Mouse (Mus musculus) neural tube, embryonic 13.5 days (tissue): ENCODE results near the gene Kpna7. TPM values are rescaled to one million over a fixed set of nuclear protein-coding genes. Genes with fewer than 3 reads are reported as not detected.
A peak's percentile ranks its signal among the peaks of the same experiment; 100 is the strongest.
"Not testable (repeated sequence)": the region's sequence is repeated elsewhere in the genome, so short reads cannot be mapped to it uniquely, and the experiment has no call there.

ENCODE experiments used
- ATAC-seq: fragments of 200-750 bp; cut with Nextera tagmentation; 2 replicates; pipeline ENCODE4 v1.8.0; 2017; ENCODE audit warnings: low read depth, mild to moderate bottlenecking, moderate TSS enrichment, moderate library complexity
- H3K27ac ChIP-seq: fragments of 300-500 bp; sonication (generic); replicated peaks from 2 replicates; pipeline ENCODE4 v1.5.1; 2015; ENCODE audit warnings: moderate library complexity, mild to moderate bottlenecking, inconsistent platforms
- H3K27me3 ChIP-seq: fragments of 300-500 bp; sonication (generic); 2 replicates; pipeline ENCODE4 v1.6.1; 2015; ENCODE audit warnings: mild to moderate bottlenecking, inconsistent platforms
- H3K36me3 ChIP-seq: fragments of 300-500 bp; sonication (generic); 2 replicates; pipeline ENCODE4 v1.6.1; 2015; ENCODE audit warnings: mild to moderate bottlenecking, inconsistent platforms
- H3K4me1 ChIP-seq: fragments of 300-500 bp; sonication (generic); replicated peaks from 2 replicates; pipeline ENCODE4 v1.6.1; 2015; ENCODE audit warnings: inconsistent platforms
- H3K4me2 ChIP-seq: fragments of 300-500 bp; sonication (generic); 2 replicates; pipeline ENCODE4 v1.6.1; 2015; ENCODE audit warnings: inconsistent platforms, mild to moderate bottlenecking, moderate library complexity
- H3K4me3 ChIP-seq: fragments of 300-500 bp; sonication (generic); 2 replicates; pipeline ENCODE4 v1.5.1; 2015; ENCODE audit warnings: mild to moderate bottlenecking, inconsistent platforms
- H3K9ac ChIP-seq: fragments of 300-500 bp; sonication (generic); 2 replicates; pipeline ENCODE4 v1.6.1; 2015; ENCODE audit warnings: moderate library complexity, mild to moderate bottlenecking, inconsistent platforms
- H3K9me3 ChIP-seq: fragments of 300-500 bp; sonication (generic); 2 replicates; pipeline ENCODE4 v1.6.1; 2016; ENCODE audit warnings: inconsistent platforms
- WGBS: fragments of 180-500 bp; shearing (Covaris S2); methylation state at CpG from one replicate; pipeline ENCODE4 v1.1.7; 2015; 5-methylcytosine and 5-hydroxymethylcytosine counted together
- polyA plus RNA-seq: library from polyadenylated mRNA; unstranded; fragments of >200 nt; fragmentation: Nextera tagmentation; extraction: Ambion mirVana; gene quantifications from 2 replicates; pipeline ENCODE4 v1.2.1, GENCODE M21; 2015

The Kpna7 gene
- polyA plus RNA-seq, 1 experiment from 2014 or later, result not detected

DNA sequence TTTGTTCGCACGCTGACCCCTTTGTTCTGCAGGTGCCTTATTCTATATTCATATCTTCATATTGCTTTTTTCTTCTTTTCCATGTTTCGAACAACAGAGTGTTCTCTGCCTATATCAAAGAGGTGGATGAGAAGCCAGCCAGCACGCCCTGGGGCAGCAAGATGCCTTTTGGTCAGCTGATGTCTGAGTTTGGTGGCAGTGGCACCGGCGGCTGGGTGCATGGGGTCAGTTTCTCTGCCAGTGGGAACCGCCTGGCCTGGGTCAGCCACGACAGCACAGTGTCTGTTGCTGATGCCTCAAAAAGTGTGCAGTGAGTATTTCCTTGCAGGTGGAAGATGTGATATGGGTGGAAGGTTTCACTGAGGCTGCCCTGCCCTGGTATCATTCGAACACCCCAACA, 17.1 kb upstream of the Kpna7 start:
- H3K4me2 ChIP-seq, result no peak overlapping the region
- H3K9ac ChIP-seq, result no peak overlapping the region
- ATAC-seq, result no peak
- no peak overlapping the region for H3K4me3 ChIP-seq
- WGBS, result 94% methylated on average over 9 of the region's 9 CpGs
- H3K36me3 ChIP-seq, result peaks cover 98% of the 10 kb centered on the region
- no peaks in the 10 kb centered on the region for H3K27me3 ChIP-seq
- no peaks in the 10 kb centered on the region for H3K4me1 ChIP-seq
- no peaks in the 10 kb centered on the region for H3K9me3 ChIP-seq
- H3K27ac ChIP-seq, result no peak overlapping the region

DNA sequence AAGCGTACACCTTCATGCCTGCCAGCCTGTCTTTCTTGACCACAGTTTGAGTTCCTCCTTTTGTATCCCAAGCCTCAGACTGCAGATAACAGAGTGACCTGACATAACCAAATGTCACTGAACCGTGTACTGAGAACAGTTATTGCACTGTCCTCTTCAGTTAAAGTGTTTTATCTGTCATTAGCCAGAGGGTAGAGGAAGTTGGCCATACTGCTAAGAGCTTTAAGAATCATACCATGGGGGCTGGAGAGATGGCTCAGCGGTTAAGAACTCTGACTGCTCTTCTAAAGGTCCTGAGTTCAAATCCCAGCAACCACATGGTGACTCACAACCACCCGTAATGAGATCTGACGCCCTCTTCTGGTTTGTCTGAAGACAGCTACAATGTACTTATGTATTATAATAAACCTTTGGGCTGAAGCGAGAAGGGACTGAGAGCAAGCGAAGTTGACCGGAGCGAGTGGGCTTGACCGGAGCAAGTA, 14.6 kb upstream of the Kpna7 start:
- H3K4me1 ChIP-seq, result no peaks in the 10 kb centered on the region
- H3K4me3 ChIP-seq, result no peak overlapping the region
- no peak overlapping the region for H3K4me2 ChIP-seq
- no peaks in the 10 kb centered on the region for H3K9me3 ChIP-seq
- WGBS, result 95% methylated on average over 10 of the region's 10 CpGs
- no peak overlapping the region for H3K9ac ChIP-seq
- no peak for ATAC-seq
- no peak overlapping the region for H3K27ac ChIP-seq
- peaks cover 97% of the 10 kb centered on the region for H3K36me3 ChIP-seq
- H3K27me3 ChIP-seq, result no peaks in the 10 kb centered on the region

- ATAC-seq, result no peak
- Histone ChIP-seq H3K4me1 (no peaks in the 10 kb centered on the region), H3K27ac (no peak overlapping the region), H3K9ac (no peak overlapping the region), H3K36me3 (peaks cover 94% of the 10 kb centered on the region), H3K9me3 (no peaks in the 10 kb centered on the region), H3K4me2 (no peak overlapping the region), H3K4me3 (no peak overlapping the region), H3K27me3 (no peaks in the 10 kb centered on the region)
- 83% methylated on average over 4 of the region's 4 CpGs for WGBS
Measured at GRCm38 (mm10) chr5:145096195-145096594, 12.4 kb upstream of the Kpna7 start.

- no peak overlapping the region for H3K9ac ChIP-seq
- H3K4me3 ChIP-seq, result no peak overlapping the region
- WGBS, result 95% methylated on average over 3 of the region's 3 CpGs
- peaks cover 11% of the 10 kb centered on the region for H3K4me1 ChIP-seq
- no peak for ATAC-seq
- no peaks in the 10 kb centered on the region for H3K9me3 ChIP-seq
- peaks cover 50% of the 10 kb centered on the region for H3K36me3 ChIP-seq
- H3K27me3 ChIP-seq, result no peaks in the 10 kb centered on the region
- H3K27ac ChIP-seq, result no peak overlapping the region
- no peak overlapping the region for H3K4me2 ChIP-seq
Measured at GRCm38 (mm10) chr5:145089878-145090277, 6.0 kb upstream of the Kpna7 start.

DNA sequence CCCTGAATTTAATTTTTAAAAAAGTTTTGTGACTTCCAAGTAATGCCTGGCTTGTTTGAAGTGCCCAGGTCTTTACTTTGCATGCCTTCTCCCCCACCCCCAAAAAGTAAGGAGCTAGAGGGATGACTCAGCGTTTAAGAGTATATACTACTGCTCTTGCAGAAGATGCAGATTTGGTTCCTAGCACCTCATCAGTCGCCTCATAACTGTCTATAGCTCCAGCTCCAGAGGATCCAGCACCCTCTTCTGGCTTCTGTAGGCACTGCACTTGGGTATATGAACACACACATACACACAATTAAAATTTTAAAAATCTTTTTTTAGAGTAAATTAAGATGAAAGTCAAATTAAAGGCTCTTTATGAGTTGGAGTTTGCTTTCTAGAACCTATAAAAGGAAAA, 4.4 kb upstream of the Kpna7 start:
- no peak overlapping the region for H3K4me2 ChIP-seq
- H3K9ac ChIP-seq, result no peak overlapping the region
- no peak for ATAC-seq
- peaks cover 34% of the 10 kb centered on the region for H3K36me3 ChIP-seq
- H3K9me3 ChIP-seq, result no peaks in the 10 kb centered on the region
- 92% methylated on average over 2 of the region's 2 CpGs for WGBS
- H3K27me3 ChIP-seq, result no peaks in the 10 kb centered on the region
- peaks cover 19% of the 10 kb centered on the region for H3K4me1 ChIP-seq
- H3K27ac ChIP-seq, result no peak overlapping the region
- H3K4me3 ChIP-seq, result no peak overlapping the region

- peaks cover 19% of the 10 kb centered on the region for H3K4me1 ChIP-seq
- no peak for ATAC-seq
- no peaks in the 10 kb centered on the region for H3K27me3 ChIP-seq
- 77% methylated on average over 2 of the region's 2 CpGs for WGBS
- H3K4me3 ChIP-seq, result peak overlapping the region; percentile 78
- no peaks in the 10 kb centered on the region for H3K9me3 ChIP-seq
- H3K4me2 ChIP-seq, result peak overlapping the region; percentile 83
- peak overlapping the region; percentile 94 for H3K9ac ChIP-seq
- H3K27ac ChIP-seq, result no peak overlapping the region
- H3K36me3 ChIP-seq, result peaks cover 13% of the 10 kb centered on the region
Measured at GRCm38 (mm10) chr5:145084822-145085221, 992 bp upstream of the Kpna7 start.

GRCm38 (mm10) chr5:145083201-145083600, 629 bp downstream of the Kpna7 start:
- 60% methylated on average over 6 of the region's 6 CpGs for WGBS
- H3K4me1 ChIP-seq, result peaks cover 19% of the 10 kb centered on the region

DNA sequence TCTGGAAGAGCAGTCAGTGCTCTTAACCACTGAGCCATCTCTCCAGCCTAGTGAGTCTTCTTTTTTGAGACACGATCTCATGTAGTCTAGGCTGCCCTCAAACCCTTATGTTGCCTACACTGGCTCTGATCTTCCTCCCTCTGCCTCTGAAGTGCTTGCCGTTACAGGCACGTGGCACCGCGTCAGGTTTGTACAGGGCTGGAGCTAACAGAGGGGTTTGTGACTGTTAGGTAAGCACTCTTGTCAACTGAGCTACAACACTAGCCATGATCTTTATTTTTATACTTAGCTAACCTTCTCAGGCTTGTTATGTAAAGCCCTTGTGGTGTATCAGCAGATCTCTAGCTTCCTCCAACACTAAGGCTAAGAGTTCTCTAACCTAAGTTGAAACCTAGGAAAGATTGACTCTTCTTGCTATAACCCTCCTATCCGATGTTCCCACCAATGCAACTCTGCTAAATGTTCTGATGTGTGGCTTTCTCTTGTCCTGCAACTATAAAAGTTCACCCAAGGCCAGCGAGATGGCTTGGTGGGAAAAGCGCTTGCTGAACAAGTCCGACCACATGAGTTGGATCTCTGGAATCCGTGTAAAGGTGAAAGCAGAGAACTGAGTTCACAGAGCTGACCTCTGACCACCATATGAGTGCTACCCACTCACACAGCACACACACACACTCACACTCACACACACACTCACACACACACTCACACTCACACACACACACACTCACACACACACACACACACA, 1.8 kb downstream of the Kpna7 start:
- 90% methylated on average over 10 of the region's 10 CpGs for WGBS
- no peak for ATAC-seq

More at GRCm38 (mm10) chr5:145083201-145083600, 629 bp downstream of the Kpna7 start:
- Histone ChIP-seq H3K4me2 (peak overlapping the region; percentile 83), H3K9ac (peak overlapping the region; percentile 94), H3K4me3 (peak overlapping the region; percentile 78), H3K27ac (peak overlapping the region; percentile 91)
- not testable (repeated sequence) for H3K36me3 ChIP-seq, H3K27me3 ChIP-seq, H3K9me3 ChIP-seq
- peak; percentile 44 for ATAC-seq

DNA sequence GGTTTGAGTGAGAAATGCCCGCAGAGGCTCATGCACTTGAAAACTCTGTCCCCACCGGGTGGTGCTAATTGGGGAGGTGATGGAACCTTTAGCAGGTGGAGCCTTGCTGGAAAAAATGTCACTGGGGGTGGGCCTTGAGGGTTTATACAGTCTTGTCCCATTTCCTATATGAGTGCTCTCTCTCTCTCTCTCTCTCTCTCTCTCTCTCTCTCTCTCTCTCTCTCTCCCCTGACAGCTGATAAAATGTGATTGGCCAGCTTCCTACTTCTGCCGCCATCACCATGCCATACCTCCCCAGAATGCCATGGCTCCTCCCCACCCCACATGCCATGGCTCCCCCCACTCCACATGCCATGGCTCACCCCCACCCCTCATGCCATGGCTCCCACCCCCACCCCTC, 8.7 kb downstream of the Kpna7 start:
- ATAC-seq, result no peak

More for the DNA sequence above, 1.8 kb downstream of the Kpna7 start:
- H3K27me3 ChIP-seq, result no peaks in the 10 kb centered on the region
- H3K4me2 ChIP-seq, result no peak overlapping the region
- H3K4me3 ChIP-seq, result no peak overlapping the region
- H3K27ac ChIP-seq, result no peak overlapping the region
- no peaks in the 10 kb centered on the region for H3K9me3 ChIP-seq
- peaks cover 19% of the 10 kb centered on the region for H3K4me1 ChIP-seq
- no peak overlapping the region for H3K9ac ChIP-seq
- peaks cover 4% of the 10 kb centered on the region; the same call in 1 of the 2 replicates for H3K36me3 ChIP-seq

DNA sequence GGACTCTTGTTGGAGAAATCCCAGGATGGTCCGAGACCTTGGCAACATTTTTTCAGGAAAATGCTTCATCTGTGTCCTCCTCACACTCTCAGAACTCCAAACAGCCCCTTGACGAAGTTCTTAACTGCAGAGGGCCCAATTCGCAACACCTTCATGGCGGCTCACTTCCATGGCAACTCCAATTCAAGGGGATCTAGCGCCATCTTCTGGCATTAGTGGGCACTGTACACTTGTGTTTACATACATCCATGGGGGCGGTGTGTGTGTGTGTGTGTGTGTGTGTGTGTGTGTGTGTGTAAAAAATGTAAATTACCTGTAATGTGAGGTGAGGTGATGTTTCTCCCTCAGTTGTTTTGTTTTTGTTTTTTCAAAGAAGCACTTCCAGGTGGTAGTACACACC, 12.5 kb downstream of the Kpna7 start:
- Histone ChIP-seq H3K27ac (no peak overlapping the region), H3K4me1 (no peaks in the 10 kb centered on the region), H3K9me3 (no peaks in the 10 kb centered on the region), H3K9ac (no peak overlapping the region), H3K27me3 (0 out of 2 replicates have a peak, but pooled peaks cover 7% of the 10 kb centered on the region), H3K4me2 (no peak overlapping the region), H3K4me3 (no peak overlapping the region), H3K36me3 (no peaks in the 10 kb centered on the region)
- ATAC-seq, result no peak
- whole genome bisulfite sequencing, result 58% methylated on average over 6 of the region's 6 CpGs

More for the DNA sequence above, 8.7 kb downstream of the Kpna7 start:
- H3K9ac ChIP-seq, result no peak overlapping the region
- no peaks in the 10 kb centered on the region for H3K4me1 ChIP-seq
- WGBS, result 66% methylated on average over 3 of the region's 3 CpGs
- no peak overlapping the region for H3K27ac ChIP-seq
- H3K4me2 ChIP-seq, result no peak overlapping the region
- H3K36me3 ChIP-seq, result no peaks in the 10 kb centered on the region
- no peaks in the 10 kb centered on the region for H3K27me3 ChIP-seq
- H3K4me3 ChIP-seq, result no peak overlapping the region
- H3K9me3 ChIP-seq, result no peaks in the 10 kb centered on the region

DNA sequence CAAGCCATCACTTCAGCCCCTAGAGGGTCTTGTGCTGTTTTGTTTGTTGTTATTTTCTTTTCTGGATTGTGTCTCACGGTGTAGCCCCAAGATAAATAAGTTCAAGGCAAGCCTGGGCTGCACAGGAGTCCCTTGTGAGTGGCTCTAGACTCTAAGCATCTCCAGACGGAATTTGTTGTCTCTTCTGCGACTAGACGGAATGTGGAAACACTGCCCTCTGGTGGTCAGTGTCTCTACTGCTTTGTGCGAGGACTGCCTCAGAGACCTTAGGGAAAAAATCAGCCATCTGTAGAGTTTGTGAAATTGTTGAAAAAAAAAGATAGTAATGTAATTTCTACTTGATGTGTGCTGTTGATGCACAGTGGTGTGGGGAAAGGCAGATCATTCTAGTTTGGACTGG, 14.1 kb downstream of the Kpna7 start:
- Histone ChIP-seq H3K9me3 (no peaks in the 10 kb centered on the region), H3K4me3 (no peak overlapping the region), H3K4me2 (no peak overlapping the region), H3K9ac (no peak overlapping the region), H3K36me3 (no peaks in the 10 kb centered on the region), H3K27ac (no peak overlapping the region), H3K27me3 (0 out of 2 replicates have a peak, but pooled peaks cover 7% of the 10 kb centered on the region), H3K4me1 (no peaks in the 10 kb centered on the region)
- peak; percentile 43; the same call in 1 of the 2 replicates for ATAC-seq
- 0% methylated on average over 5 of the region's 5 CpGs for WGBS

GRCm38 (mm10) chr5:145068863-145069262, 15.0 kb downstream of the Kpna7 start:
- Histone ChIP-seq H3K4me1 (no peaks in the 10 kb centered on the region), H3K4me2 (no peak overlapping the region), H3K36me3 (no peaks in the 10 kb centered on the region), H3K4me3 (no peak overlapping the region), H3K27ac (no peak overlapping the region), H3K9ac (no peak overlapping the region), H3K27me3 (0 out of 2 replicates have a peak, but pooled peaks cover 7% of the 10 kb centered on the region), H3K9me3 (no peaks in the 10 kb centered on the region)
- no peak for ATAC-seq
- WGBS, result 63% methylated on average over 3 of the region's 3 CpGs
